Mouse (Mus musculus) hematopoietic stem cell, adult 5-6 weeks (primary cell): ENCODE data around the gene Trim63. TPM values are rescaled to one million over a fixed set of nuclear protein-coding genes. Genes with fewer than 3 reads are reported as not detected.

Source experiments
- ATAC-seq, 2 experiments: fragments of 125-278 bp in 1 of 2; replicated peaks in 1 of 2; 2 replicates each; pipeline ENCODE4 v1.8.0; 2016 to 2017; ENCODE audit warnings: inconsistent platforms in 2 of 2, mild to moderate bottlenecking in 2 of 2, moderate number of reproducible peaks in 2 of 2, low read depth in 1 of 2, moderate TSS enrichment in 1 of 2; ENCODE audit not compliant: low FRiP score in 2 of 2, poor library complexity in 2 of 2, severe bottlenecking in 2 of 2, insufficient read depth in 1 of 2, low TSS enrichment in 1 of 2
- total RNA-seq: library from RNA; stranded (forward); fragments of 172-1452, 232-1000 nt; gene quantifications from 2 replicates; pipeline ENCODE4 v1.2.3, GENCODE M21; 2017

Trim63 gene
- total RNA-seq, 1 experiment from 2014 or later: not detected

- ATAC-seq: no peak
Measured at GRCm38 (mm10) chr4:134352261-134352707, 37.4 kb downstream of the Trim63 start.

- ATAC-seq: no peak
Measured at GRCm38 (mm10) chr4:134352929-134353328, 38.0 kb downstream of the Trim63 start.

- ATAC-seq: no peak
Measured at GRCm38 (mm10) chr4:134353527-134354409, 38.8 kb downstream of the Trim63 start.

GRCm38 (mm10) chr4:134355841-134356452 is 41.0 kb downstream of the Trim63 start:
- ATAC-seq: no peak

- no peak; a peak in 1 of 4 replicates for ATAC-seq
Measured at GRCm38 (mm10) chr4:134356591-134357460, 41.9 kb downstream of the Trim63 start.

GRCm38 (mm10) chr4:134357461-134357771 is 42.5 kb downstream of the Trim63 start:
- no peak for ATAC-seq

- ATAC-seq: no peak
Measured at GRCm38 (mm10) chr4:134359649-134360048, 44.7 kb downstream of the Trim63 start.

- peak; percentile 37 to 46; a peak in 3 of 4 replicates for ATAC-seq
Measured at GRCm38 (mm10) chr4:134361215-134361614, 46.3 kb downstream of the Trim63 start.

- 0 out of 4 replicates have a peak, but pooled peaks of 1 of the 2 experiments have one; percentile 1 for ATAC-seq
Measured at GRCm38 (mm10) chr4:134362124-134362523, 47.2 kb downstream of the Trim63 start.

- ATAC-seq: peak; percentile 66 to 82
Measured at GRCm38 (mm10) chr4:134362586-134362985, 47.7 kb downstream of the Trim63 start.

GRCm38 (mm10) chr4:134365280-134365679 is 50.4 kb downstream of the Trim63 start:
- 0 out of 4 replicates have a peak, but pooled peaks have one; percentile 8 to 9 for ATAC-seq

- ATAC-seq: peak; percentile 5 to 40; a peak in 2 of 4 replicates
Measured at GRCm38 (mm10) chr4:134370649-134371221, 55.8 kb downstream of the Trim63 start.

GRCm38 (mm10) chr4:134371316-134371855 is 56.5 kb downstream of the Trim63 start:
- no peak for ATAC-seq

- peak; percentile 85 for ATAC-seq
Measured at GRCm38 (mm10) chr4:134372294-134372747, 57.4 kb downstream of the Trim63 start.

GRCm38 (mm10) chr4:134373295-134373694 is 58.4 kb downstream of the Trim63 start:
- no peak for ATAC-seq

- no peak for ATAC-seq
Measured at GRCm38 (mm10) chr4:134374306-134374705, 59.4 kb downstream of the Trim63 start.

GRCm38 (mm10) chr4:134378089-134378615 is 63.2 kb downstream of the Trim63 start:
- ATAC-seq: no peak
